Mouse (Mus musculus) erythroblast, embryonic 14.5 days (primary cell): Measurements from ENCODE around the gene Eif3a.

Source experiments
- GATA1 ChIP-seq: IDR thresholded peaks from 2 replicates; pipeline ENCODE4 v1.6.1; 2012; ENCODE audit warnings: low read length, inconsistent platforms, mixed read lengths
- TAL1 ChIP-seq: IDR thresholded peaks from 3 replicates; pipeline ENCODE4 v1.6.1; 2012; ENCODE audit warnings: low read length, inconsistent platforms, mixed read lengths

DNA sequence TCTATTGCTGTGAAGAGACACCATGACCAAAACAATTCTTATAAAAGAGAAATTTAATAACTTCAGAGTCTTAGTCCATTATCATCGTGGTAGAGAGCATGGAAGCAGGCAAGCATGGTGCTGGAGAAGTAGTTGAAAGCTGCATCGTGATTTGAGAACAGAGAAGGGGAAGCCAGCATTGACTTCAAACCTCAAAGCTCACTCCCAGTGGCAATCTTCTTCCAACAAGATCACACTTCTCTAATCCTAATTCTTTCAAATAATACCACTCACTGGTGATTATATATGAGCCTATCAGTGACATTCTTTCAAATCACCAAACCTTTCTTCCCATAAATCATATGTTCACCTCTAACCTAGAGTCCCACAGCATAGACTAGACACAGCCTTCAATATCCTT, 14.4 kb upstream of the Eif3a start:
- TF ChIP-seq TAL1 (no peak), GATA1 (no peak)
